Comparison of ENCODE assay signal across 10 mouse cellular contexts in the genomic region with DNA sequence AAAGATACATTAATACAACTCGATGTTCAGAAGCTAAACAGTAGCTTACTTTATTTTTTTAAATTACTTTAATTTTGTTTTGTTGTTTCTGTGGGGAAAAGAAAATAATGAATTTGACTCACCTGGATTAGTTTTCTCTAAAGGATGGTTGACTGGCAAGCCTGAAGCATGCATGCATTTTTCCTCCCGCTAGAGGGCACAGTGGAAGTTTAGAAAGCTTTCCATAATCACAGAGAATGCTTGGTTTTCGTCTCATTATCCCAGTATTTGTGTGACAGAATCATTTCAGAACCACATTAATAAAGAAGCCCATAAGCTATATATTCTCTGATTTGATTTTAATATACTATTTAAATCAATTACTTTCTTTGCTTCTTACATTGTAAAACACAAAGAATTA. TPM values are rescaled to one million over a fixed set of nuclear protein-coding genes. Genes with fewer than 3 reads are reported as not detected.
DNase-seq lines count a peak whose midpoint lies in the region; ATAC-seq lines count a peak whose summit lies in the region.
"Had no signal": no experiment of that assay in that cellular context is flagged by ENCODE, and none has a peak within 500 bp of the region (broad histone marks: within the 10 kb centered on the region; RNA-seq: fewer than 3 reads in every experiment).

No protein-coding gene starts in this region.

- peak; percentile 3 for DNase-seq in cerebellum, adult 8-10 months
- no peak for DNase-seq in cerebellum, adult 11-12 months
- peak; percentile 15 for DNase-seq in thymus, postnatal 4 days
- no peak for DNase-seq in thymus, postnatal 10 days (ENCODE audit: low spot score in 2 of 2)
- DNase-seq in forebrain, embryonic 11.5 days (ENCODE audit: low spot score) = peak; percentile 63
- DNase-seq in layer of hippocampus, postnatal 14 days (ENCODE audit: low spot score in 2 of 2) = peak; percentile 39 to 65
- DNase-seq in B cell, adult 2 months = no peak

- H3K4me1 ChIP-seq in forebrain, embryonic 11.5 days (replicated peaks; ENCODE audit: control insufficient read depth, insufficient read depth, low read length) = no peaks in the 10 kb centered on the region
- H3K4me1 ChIP-seq in midbrain, embryonic 13.5 days (replicated peaks) = no peaks in the 10 kb centered on the region
- H3K4me1 ChIP-seq: midbrain, embryonic 12.5 days had no signal

- no peak overlapping the region for H3K4me3 ChIP-seq in forebrain, embryonic 11.5 days (ENCODE audit: low read depth, low read length)
- H3K4me3 ChIP-seq in midbrain, embryonic 13.5 days (replicated peaks) = no peak overlapping the region
- H3K4me3 ChIP-seq: midbrain, embryonic 12.5 days had no signal

- H3K9me3 ChIP-seq in forebrain, embryonic 11.5 days (ENCODE audit: control insufficient read depth, low read length) = no peaks in the 10 kb centered on the region
- no peaks in the 10 kb centered on the region for H3K9me3 ChIP-seq in midbrain, embryonic 13.5 days
- H3K9me3 ChIP-seq: midbrain, embryonic 12.5 days had no signal

- H3K4me2 ChIP-seq in forebrain, embryonic 11.5 days (ENCODE audit: low read depth, low read length, severe bottlenecking) = no peak overlapping the region
- H3K4me2 ChIP-seq in midbrain, embryonic 13.5 days (replicated peaks) = no peak overlapping the region
- H3K4me2 ChIP-seq: midbrain, embryonic 12.5 days had no signal

- H3K36me3 ChIP-seq in forebrain, embryonic 11.5 days (ENCODE audit: control insufficient read depth, insufficient read depth, low read length) = no peaks in the 10 kb centered on the region
- no peaks in the 10 kb centered on the region for H3K36me3 ChIP-seq in midbrain, embryonic 13.5 days
- H3K36me3 ChIP-seq: G1E; midbrain, embryonic 12.5 days had no signal

- no peak overlapping the region for H3K27ac ChIP-seq in forebrain, embryonic 11.5 days (ENCODE audit: low read depth, low read length)
- no peak overlapping the region for H3K27ac ChIP-seq in midbrain, embryonic 13.5 days
- H3K27ac ChIP-seq: midbrain, embryonic 12.5 days had no signal

- 0 out of 2 replicates have a peak, but pooled peaks have one; percentile 73 for ATAC-seq in forebrain, embryonic 11.5 days (replicated peaks; ENCODE audit: low FRiP score)
- ATAC-seq in midbrain, embryonic 13.5 days = 0 out of 2 replicates have a peak, but pooled peaks have one; percentile 48

- WGBS in forebrain, embryonic 11.5 days = 20% methylated on average over 3 of the region's 3 CpGs
- 8% methylated on average over 3 of the region's 3 CpGs for WGBS in midbrain, embryonic 13.5 days

- H3K27me3 ChIP-seq in forebrain, embryonic 11.5 days (ENCODE audit: control insufficient read depth, insufficient read depth, low read length) = no peaks in the 10 kb centered on the region
- no peaks in the 10 kb centered on the region for H3K27me3 ChIP-seq in midbrain, embryonic 13.5 days
- H3K27me3 ChIP-seq: midbrain, embryonic 12.5 days had no signal

- no peak overlapping the region for H3K9ac ChIP-seq in forebrain, embryonic 11.5 days (ENCODE audit: low read length)
- no peak overlapping the region for H3K9ac ChIP-seq in midbrain, embryonic 13.5 days (replicated peaks)
- H3K9ac ChIP-seq: midbrain, embryonic 12.5 days had no signal

RNA-seq across cellular contexts. Expression of a gene that starts 1.5 kb away (rescaled TPM):
- 0.49 and 0.51 TPM in 2 replicates for polyA plus RNA-seq in forebrain, embryonic 11.5 days (2014; fragmentation: Nextera tagmentation; extraction: Ambion mirVana)
- 10 to 100 TPM in 1 of 2 experiments, 1 to 10 TPM in 1; 9.2 to 14.0 TPM for total RNA-seq in layer of hippocampus, postnatal 14 days (2021)
- 4.8 and 8.5 TPM in 2 replicates for polyA plus RNA-seq in midbrain, embryonic 13.5 days (2015; fragmentation: Nextera tagmentation; extraction: Ambion mirVana)
- total RNA-seq: G1E had no signal
- polyA plus RNA-seq: G1E had no signal

RNA-seq across cellular contexts. Expression of a gene that starts 20.2 kb away (rescaled TPM):
- 0.43 and 0.79 TPM in 2 replicates for polyA plus RNA-seq in forebrain, embryonic 11.5 days (2014; fragmentation: Nextera tagmentation; extraction: Ambion mirVana)
- total RNA-seq in layer of hippocampus, postnatal 14 days (2021) = 1 to 10 TPM; 3.3 to 4.2 TPM
- 1.5 and 1.9 TPM in 2 replicates for polyA plus RNA-seq in midbrain, embryonic 13.5 days (2015; fragmentation: Nextera tagmentation; extraction: Ambion mirVana)
- polyA plus RNA-seq: G1E had no signal

Comparison
In these comparisons a context has a peak if more than half of its experiments do, and no peak if none do; other contexts are left out.
1. DNase-seq: peak in cerebellum, adult 8-10 months (single experiment), thymus, postnatal 4 days (single experiment), forebrain, embryonic 11.5 days (single experiment) and layer of hippocampus, postnatal 14 days (2 of 2); none in cerebellum, adult 11-12 months (single experiment), thymus, postnatal 10 days (0 of 2) and B cell, adult 2 months (0 of 2).